Mouse (Mus musculus) megakaryocyte, embryonic 14.5 days (primary cell): Measurements from ENCODE around the gene Sp3.

ENCODE experiments used
- FLI1 ChIP-seq: IDR thresholded peaks from 2 replicates; pipeline ENCODE4 v1.6.1; 2012; ENCODE audit warnings: low read length, inconsistent platforms, mixed read lengths
- GATA1 ChIP-seq: IDR thresholded peaks from 3 replicates; pipeline ENCODE4 v1.6.1; 2012; ENCODE audit warnings: mixed read lengths, low read length, inconsistent platforms, borderline replicate concordance

DNA sequence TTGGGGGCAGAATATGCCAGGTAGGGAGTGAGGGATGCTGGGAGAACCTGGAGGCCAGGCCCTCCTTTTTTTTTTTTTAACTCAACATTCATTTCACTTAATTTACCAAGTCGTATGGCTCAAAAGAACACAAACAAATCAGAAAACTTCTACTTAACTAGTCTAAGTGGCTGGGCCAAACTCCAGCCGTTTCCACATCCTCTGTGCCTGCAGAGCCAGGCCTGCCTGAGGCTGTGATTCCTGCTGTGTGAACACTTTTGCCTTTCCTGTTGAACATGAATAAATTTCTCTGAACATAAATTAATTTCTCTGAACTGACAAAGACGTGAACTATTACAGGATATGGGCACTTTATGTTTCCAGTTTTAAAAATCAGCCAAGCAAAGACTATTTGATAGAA lies 46.9 kb upstream of the Sp3 start:
- TF ChIP-seq GATA1 (no peak), FLI1 (no peak)
